Mouse (Mus musculus) kidney, adult 2 months (tissue): ENCODE data around the gene Hnrnpa3. TPM values are rescaled to one million over a fixed set of nuclear protein-coding genes. Genes with fewer than 3 reads are reported as not detected.
A peak's percentile ranks its signal among the peaks of the same experiment; 100 is the strongest.

Experiments
- DNase-seq: peaks from one replicate; pipeline ENCODE4 v3.0.0; 2021
- H3K27ac ChIP-seq: fragments of 200-500 bp; 2 replicates; pipeline ENCODE4 v1.5.1; 2012; ENCODE audit warnings: low read depth, low read length, control low read depth, inconsistent platforms; ENCODE audit not compliant: insufficient read depth
- H3K27me3 ChIP-seq: fragments of 200-500 bp; replicated peaks from 2 replicates; pipeline ENCODE4 v1.6.1; 2012; ENCODE audit warnings: mild to moderate bottlenecking, moderate library complexity, low read length, inconsistent platforms; ENCODE audit not compliant: control insufficient read depth, insufficient read depth
- H3K36me3 ChIP-seq: fragments of 200-500 bp; 2 replicates; pipeline ENCODE4 v1.6.1; 2012; ENCODE audit warnings: mild to moderate bottlenecking, moderate library complexity, low read length, inconsistent platforms; ENCODE audit not compliant: control insufficient read depth, insufficient read depth
- H3K4me1 ChIP-seq: fragments of 200-500 bp; 2 replicates; pipeline ENCODE4 v1.6.1; 2011; ENCODE audit warnings: low read length; ENCODE audit not compliant: control insufficient read depth, insufficient read depth
- H3K4me3 ChIP-seq: fragments of 200-500 bp; 2 replicates; pipeline ENCODE4 v1.5.1; 2011; ENCODE audit warnings: mild to moderate bottlenecking, low read depth, low read length, control low read depth; ENCODE audit not compliant: insufficient read depth
- CTCF ChIP-seq: fragments of 200-500 bp; conservative IDR thresholded peaks from 2 replicates; pipeline ENCODE4 v1.5.1; 2011; ENCODE audit warnings: low read depth, mild to moderate bottlenecking, control low read depth, low read length, moderate library complexity, mixed read lengths; ENCODE audit not compliant: insufficient read depth, insufficient read length
- POLR2A ChIP-seq: fragments of 200-500 bp; IDR thresholded peaks from one replicate; pipeline ENCODE4 v1.6.1; 2011; ENCODE audit warnings: low read depth, low read length, control low read depth
- WGBS: fragments of 180-500 bp; shearing (Covaris S2); methylation state at CpG from one replicate; pipeline ENCODE4 v1.1.7; 2018; 5-methylcytosine and 5-hydroxymethylcytosine counted together
- polyA plus RNA-seq: library from polyadenylated mRNA; depleted of rRNA; stranded (reverse); fragments of >200 nt; gene quantifications from 2 replicates; pipeline ENCODE4 v1.2.3, GENCODE M21; 2012

Gene Hnrnpa3
- polyA plus RNA-seq, 1 experiment: 34.0 TPM

DNA sequence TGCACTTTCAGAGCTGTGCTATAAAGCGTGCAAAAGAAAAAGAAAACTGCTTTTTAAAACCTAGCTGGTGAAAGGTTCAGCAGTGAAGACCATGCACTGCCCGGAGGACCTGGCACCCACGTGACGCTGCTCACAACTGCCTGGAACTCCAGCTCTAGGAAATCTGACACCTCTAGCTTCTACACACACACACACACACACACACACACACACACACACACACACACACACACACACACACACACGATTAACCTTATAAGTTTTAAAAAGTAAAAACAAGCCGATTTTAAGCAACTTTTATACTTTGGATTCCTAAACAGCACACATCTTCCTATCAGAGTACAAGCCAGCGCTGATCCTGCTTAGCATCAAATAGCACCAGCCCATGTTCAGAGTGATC lies 22.4 kb downstream of the Hnrnpa3 start:
- Histone ChIP-seq H3K4me3 (no peak overlapping the region), H3K27me3 (no peaks in the 10 kb centered on the region), H3K4me1 (peaks cover 33% of the 10 kb centered on the region), H3K36me3 (peaks cover 14% of the 10 kb centered on the region), H3K27ac (no peak overlapping the region)
- TF ChIP-seq CTCF (no peak), POLR2A (no peak)
- 20% methylated on average over 7 of the region's 7 CpGs for WGBS
- peak; percentile 76 for DNase-seq

- 14% methylated on average over 15 of the region's 15 CpGs for WGBS
- no peaks in the 10 kb centered on the region for H3K27me3 ChIP-seq
- H3K4me3 ChIP-seq: no peak overlapping the region
- no peak for TF ChIP-seq CTCF
- no peak for TF ChIP-seq POLR2A
- peaks cover 42% of the 10 kb centered on the region for H3K4me1 ChIP-seq
- H3K36me3 ChIP-seq: peaks cover 7% of the 10 kb centered on the region; the same call in 1 of the 2 replicates
- H3K27ac ChIP-seq: peak overlapping the region; percentile 94
- DNase-seq: peak; percentile 89
Observed at GRCm38 (mm10) chr2:75682978-75683709, 24.1 kb downstream of the Hnrnpa3 start.

DNA sequence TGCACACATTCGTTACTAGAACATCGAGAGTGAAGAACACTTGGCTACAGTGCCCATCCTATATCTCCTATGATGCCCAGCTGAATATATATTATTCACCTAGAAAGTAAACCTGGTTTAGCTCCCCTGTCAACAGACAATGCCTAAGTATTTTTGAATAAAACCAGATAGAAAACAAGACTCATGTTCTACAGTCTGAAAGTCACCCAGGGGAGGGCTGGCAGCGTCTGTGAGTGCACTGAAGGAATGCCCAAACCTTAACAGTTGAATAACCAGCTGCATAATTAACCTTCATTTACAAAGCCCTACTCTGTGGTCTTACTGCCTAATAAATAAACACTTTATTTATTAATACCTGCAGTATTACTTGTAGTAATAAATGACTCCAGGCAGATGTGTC lies 25.5 kb downstream of the Hnrnpa3 start:
- peak overlapping the region; percentile 90 for H3K27ac ChIP-seq
- H3K36me3 ChIP-seq: no peaks in the 10 kb centered on the region
- 45% methylated on average over 3 of the region's 3 CpGs for WGBS
- peaks cover 54% of the 10 kb centered on the region for H3K4me1 ChIP-seq
- DNase-seq: peak; percentile 66
- H3K27me3 ChIP-seq: no peaks in the 10 kb centered on the region
- TF ChIP-seq CTCF (no peak), POLR2A (no peak)
- H3K4me3 ChIP-seq: no peak overlapping the region

DNA sequence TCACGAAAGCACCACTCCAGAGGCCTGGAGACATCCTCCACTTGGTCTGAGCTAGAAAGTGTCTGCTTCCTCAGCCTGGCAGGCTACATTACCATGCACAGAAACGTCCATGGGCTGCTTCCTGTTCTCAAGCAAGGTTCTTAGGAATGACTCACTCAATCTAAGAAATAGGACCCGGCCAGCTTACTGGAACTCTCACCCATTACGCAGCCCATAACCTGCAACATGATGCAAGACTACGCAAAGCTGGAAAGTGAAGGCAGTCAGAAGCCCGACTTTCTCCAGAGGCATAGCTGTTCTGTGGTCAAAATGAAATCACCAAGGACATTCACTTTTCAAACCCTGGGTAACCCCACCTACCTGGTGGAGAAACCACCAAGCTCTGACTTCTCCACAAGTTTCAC lies 26.4 kb downstream of the Hnrnpa3 start:
- peak; percentile 47 for DNase-seq

DNA sequence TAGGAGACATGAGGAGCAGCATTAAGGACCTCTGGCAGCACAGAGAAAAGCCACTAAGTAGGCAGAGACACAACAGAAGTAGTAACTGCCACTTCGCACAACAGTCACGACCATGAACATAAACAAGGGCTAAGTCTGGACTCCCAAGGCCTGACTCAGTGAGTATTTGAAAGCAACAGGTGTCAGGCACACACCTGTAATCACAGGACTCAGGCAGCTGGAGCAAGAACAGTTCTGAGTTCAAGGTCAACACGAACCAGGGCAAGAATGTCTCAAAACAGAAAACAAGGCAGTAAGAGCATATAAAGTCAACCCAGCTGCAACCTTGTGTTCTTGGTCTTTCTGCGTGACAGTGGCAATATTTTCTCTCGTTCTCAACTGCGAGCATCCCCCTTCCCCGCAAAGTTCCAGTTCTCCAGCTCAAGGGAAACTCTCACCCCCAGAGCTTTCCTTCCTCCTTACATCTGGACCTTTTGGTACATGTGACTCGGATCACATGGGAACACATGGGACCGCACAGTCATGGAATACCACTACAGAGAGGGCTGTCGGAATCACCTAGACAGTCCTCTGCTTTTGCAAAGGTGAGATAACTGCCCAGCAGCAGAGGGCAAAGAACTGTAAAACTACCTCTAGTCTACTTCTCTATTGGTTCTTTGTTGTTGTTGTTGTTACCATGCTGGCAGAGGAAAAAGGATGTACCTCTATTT lies 28.1 kb downstream of the Hnrnpa3 start:
- peak; percentile 49 for DNase-seq
- peak overlapping the region; percentile 74 for H3K27ac ChIP-seq
- WGBS: 52% methylated on average over 10 of the region's 10 CpGs

More for the DNA sequence above, 26.4 kb downstream of the Hnrnpa3 start:
- Histone ChIP-seq H3K4me1 (peaks cover 58% of the 10 kb centered on the region), H3K27me3 (no peaks in the 10 kb centered on the region), H3K27ac (peak overlapping the region; percentile 58), H3K4me3 (no peak overlapping the region), H3K36me3 (no peaks in the 10 kb centered on the region)
- TF ChIP-seq POLR2A (no peak), CTCF (no peak)
- 29% methylated on average over 6 of the region's 6 CpGs for WGBS

DNA sequence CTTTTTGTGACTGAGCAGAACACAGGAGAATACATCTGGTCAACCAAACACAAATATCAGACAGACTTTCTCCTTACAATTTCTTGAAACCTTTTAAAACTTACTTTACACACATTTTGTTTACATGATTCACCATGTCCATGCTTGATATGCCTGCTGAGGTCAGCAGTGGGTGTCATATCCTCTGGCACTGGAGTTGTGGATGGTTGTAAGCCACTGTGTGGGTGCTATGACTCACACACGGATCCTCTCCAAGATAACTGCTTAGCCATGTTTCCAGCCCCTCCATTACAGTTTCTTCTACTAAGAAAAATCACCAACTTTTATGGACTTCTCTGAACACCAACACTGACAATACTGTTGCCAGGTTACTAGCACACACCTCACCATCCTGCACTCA lies 29.8 kb downstream of the Hnrnpa3 start:
- H3K4me1 ChIP-seq: peaks cover 65% of the 10 kb centered on the region
- DNase-seq: no peak
- peak overlapping the region; percentile 26; the same call in 1 of the 2 replicates for H3K27ac ChIP-seq
- no peaks in the 10 kb centered on the region for H3K36me3 ChIP-seq
- no peak for TF ChIP-seq CTCF
- no peak for TF ChIP-seq POLR2A
- no peak overlapping the region for H3K4me3 ChIP-seq
- 74% methylated on average over 1 of the region's 1 CpGs for WGBS
- no peaks in the 10 kb centered on the region for H3K27me3 ChIP-seq

More for the DNA sequence above, 28.1 kb downstream of the Hnrnpa3 start:
- peaks cover 57% of the 10 kb centered on the region for H3K4me1 ChIP-seq
- TF ChIP-seq CTCF: no peak
- no peak for TF ChIP-seq POLR2A
- no peak overlapping the region for H3K4me3 ChIP-seq
- H3K27me3 ChIP-seq: no peaks in the 10 kb centered on the region
- no peaks in the 10 kb centered on the region for H3K36me3 ChIP-seq
